Mouse (Mus musculus) megakaryocyte, embryonic 14.5 days (primary cell): ENCODE results near the gene Pth2. TPM values are rescaled to one million over a fixed set of nuclear protein-coding genes. Genes with fewer than 3 reads are reported as not detected.

Experiments used
- H3K27me3 ChIP-seq: replicated peaks from 2 replicates; pipeline ENCODE3; 2012; ENCODE audit warnings: inconsistent platforms
- H3K36me3 ChIP-seq: replicated peaks from 2 replicates; pipeline ENCODE3; 2012; ENCODE audit warnings: low read length, inconsistent platforms, mixed read lengths
- H3K4me1 ChIP-seq: 2 replicates; pipeline ENCODE4 v1.6.1; 2012; ENCODE audit warnings: inconsistent platforms
- H3K4me3 ChIP-seq: replicated peaks from 2 replicates; pipeline ENCODE3; 2012; ENCODE audit warnings: moderate library complexity, mild to moderate bottlenecking, inconsistent platforms
- H3K9me3 ChIP-seq: 2 replicates; pipeline ENCODE4 v1.6.1; 2012; ENCODE audit warnings: inconsistent platforms
- FLI1 ChIP-seq: IDR thresholded peaks from 2 replicates; pipeline ENCODE4 v1.6.1; 2012; ENCODE audit warnings: low read length, inconsistent platforms, mixed read lengths
- GATA1 ChIP-seq: IDR thresholded peaks from 3 replicates; pipeline ENCODE4 v1.6.1; 2012; ENCODE audit warnings: mixed read lengths, low read length, inconsistent platforms, borderline replicate concordance
- polyA plus RNA-seq: library from polyadenylated mRNA; stranded (reverse); fragments of >175 nt; gene quantifications from 2 replicates; pipeline ENCODE4 v1.2.3, GENCODE M21; 2012; ENCODE audit warnings: low replicate concordance; ENCODE audit not compliant: insufficient read depth

Gene Pth2
- polyA plus RNA-seq, 1 experiment: not detected

GRCm38 (mm10) chr7:45139904-45140723 lies 40.7 kb upstream of the Pth2 start:
- peaks cover 5% of the 10 kb centered on the region; the same call in 1 of the 2 replicates for H3K9me3 ChIP-seq
- TF ChIP-seq FLI1 (no peak), GATA1 (no peak)
- peaks cover 32% of the 10 kb centered on the region for H3K27me3 ChIP-seq
- H3K4me3 ChIP-seq: no peak overlapping the region
- peaks cover 49% of the 10 kb centered on the region for H3K36me3 ChIP-seq
- H3K4me1 ChIP-seq: peaks cover 74% of the 10 kb centered on the region

- peaks cover 5% of the 10 kb centered on the region; the same call in 1 of the 2 replicates for H3K9me3 ChIP-seq
- TF ChIP-seq GATA1: no peak
- TF ChIP-seq FLI1: no peak
- peaks cover 71% of the 10 kb centered on the region for H3K4me1 ChIP-seq
- H3K27me3 ChIP-seq: peaks cover 41% of the 10 kb centered on the region
- H3K36me3 ChIP-seq: peaks cover 61% of the 10 kb centered on the region
- H3K4me3 ChIP-seq: no peak overlapping the region
These were observed 39.5 kb upstream of the Pth2 start for GRCm38 (mm10) chr7:45141319-45141718.

GRCm38 (mm10) chr7:45141914-45142313 lies 38.9 kb upstream of the Pth2 start:
- Histone ChIP-seq H3K4me1 (peaks cover 65% of the 10 kb centered on the region), H3K27me3 (peaks cover 41% of the 10 kb centered on the region), H3K9me3 (peaks cover 5% of the 10 kb centered on the region; the same call in 1 of the 2 replicates), H3K36me3 (peaks cover 67% of the 10 kb centered on the region), H3K4me3 (no peak overlapping the region)
- TF ChIP-seq GATA1: no peak
- no peak for TF ChIP-seq FLI1

DNA sequence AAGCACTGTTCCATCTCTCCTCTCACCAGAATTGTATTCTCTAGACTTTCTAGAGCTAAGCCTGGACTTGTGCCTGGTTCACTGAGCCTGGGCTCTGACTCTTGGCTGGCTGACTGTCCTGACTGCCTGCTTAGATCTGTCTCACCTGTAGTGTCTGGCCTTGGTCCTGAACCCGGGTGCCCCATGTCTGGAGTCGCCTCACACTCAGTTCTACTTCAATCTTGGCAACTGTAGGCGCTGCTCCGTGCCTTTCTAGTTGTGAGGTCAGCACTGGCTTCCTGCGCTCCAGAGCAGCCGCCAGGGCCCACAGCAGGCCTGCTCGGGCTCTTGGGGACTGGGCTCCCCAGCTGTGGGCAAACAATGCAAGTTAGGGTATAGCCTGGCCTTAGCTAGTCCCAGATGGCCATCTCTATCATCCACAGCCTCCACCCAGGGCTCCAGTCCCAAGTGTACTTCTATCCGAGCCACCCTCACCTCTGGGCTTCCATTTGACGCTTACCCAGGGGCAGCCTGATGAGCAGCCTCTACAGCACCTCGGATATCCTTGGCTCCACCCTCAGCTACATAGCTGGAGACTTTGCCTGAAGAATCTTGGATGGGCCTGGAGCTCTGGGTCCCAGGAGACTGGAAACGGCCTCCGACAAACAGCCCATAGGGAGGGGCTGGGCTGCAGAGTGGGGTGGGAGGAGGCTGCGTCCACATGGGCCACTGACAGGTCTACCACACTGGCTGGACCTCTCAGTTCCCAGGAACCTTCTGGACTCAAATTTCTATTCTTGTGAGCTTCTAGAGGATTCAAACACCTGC lies 36.2 kb upstream of the Pth2 start:
- Histone ChIP-seq H3K9me3 (peaks cover 4% of the 10 kb centered on the region; the same call in 1 of the 2 replicates), H3K27me3 (peaks cover 37% of the 10 kb centered on the region), H3K36me3 (peaks cover 92% of the 10 kb centered on the region), H3K4me3 (no peak overlapping the region), H3K4me1 (peaks cover 50% of the 10 kb centered on the region)
- no peak for TF ChIP-seq GATA1
- TF ChIP-seq FLI1: no peak

DNA sequence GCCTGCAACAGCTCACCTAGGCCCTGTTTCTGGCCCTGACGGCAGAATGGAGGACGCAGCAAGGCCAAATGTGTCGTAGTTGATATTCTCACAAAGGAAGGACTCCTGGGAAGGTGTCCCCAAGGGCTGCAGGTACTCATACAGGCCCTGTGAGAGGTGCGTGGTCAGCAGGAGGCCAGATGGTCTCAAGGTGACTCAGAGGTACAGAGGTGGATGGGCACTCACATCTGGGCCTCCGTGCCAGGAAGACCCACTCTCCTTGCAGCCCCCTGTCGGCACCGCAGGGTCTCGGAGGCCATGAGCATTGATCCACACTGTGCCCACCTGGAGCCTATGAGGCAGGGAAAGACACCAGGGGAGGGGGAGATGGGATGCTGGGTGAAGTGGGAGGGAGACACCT lies 35.3 kb upstream of the Pth2 start:
- Histone ChIP-seq H3K27me3 (peaks cover 33% of the 10 kb centered on the region), H3K4me1 (peaks cover 46% of the 10 kb centered on the region), H3K36me3 (peaks cover 85% of the 10 kb centered on the region), H3K4me3 (no peak overlapping the region), H3K9me3 (no peaks in the 10 kb centered on the region)
- TF ChIP-seq GATA1: no peak
- TF ChIP-seq FLI1: no peak

GRCm38 (mm10) chr7:45147267-45147666 lies 33.5 kb upstream of the Pth2 start:
- H3K36me3 ChIP-seq: peaks cover 76% of the 10 kb centered on the region

DNA sequence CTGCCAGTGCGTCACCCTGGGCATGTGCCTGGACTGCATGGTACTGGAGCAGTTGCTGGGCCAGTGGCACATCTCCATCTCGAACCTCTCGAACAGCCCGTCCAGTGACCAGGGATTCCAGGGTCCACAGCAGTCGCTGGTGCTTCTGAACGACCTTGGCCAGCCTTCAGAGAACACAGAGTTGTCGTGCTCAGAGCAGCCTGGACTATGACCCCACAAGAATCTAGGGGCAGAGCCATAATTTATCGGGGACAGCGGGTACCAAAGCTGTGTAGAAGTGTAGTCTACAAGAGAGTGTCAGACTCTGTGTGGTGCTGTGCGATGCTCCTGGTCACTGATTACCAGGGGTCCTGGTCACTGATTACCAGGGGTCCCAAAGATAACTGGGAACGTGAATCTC lies 32.9 kb upstream of the Pth2 start:
- H3K4me3 ChIP-seq: no peak overlapping the region
- H3K36me3 ChIP-seq: peaks cover 70% of the 10 kb centered on the region
- H3K4me1 ChIP-seq: peaks cover 32% of the 10 kb centered on the region
- no peaks in the 10 kb centered on the region for H3K9me3 ChIP-seq
- H3K27me3 ChIP-seq: peaks cover 23% of the 10 kb centered on the region
- TF ChIP-seq GATA1 (no peak), FLI1 (no peak)

More at GRCm38 (mm10) chr7:45147267-45147666, 33.5 kb upstream of the Pth2 start:
- peaks cover 38% of the 10 kb centered on the region for H3K4me1 ChIP-seq
- peaks cover 29% of the 10 kb centered on the region for H3K27me3 ChIP-seq
- TF ChIP-seq GATA1 (no peak), FLI1 (no peak)
- no peak overlapping the region for H3K4me3 ChIP-seq
- no peaks in the 10 kb centered on the region for H3K9me3 ChIP-seq

GRCm38 (mm10) chr7:45148534-45149098 lies 32.2 kb upstream of the Pth2 start:
- Histone ChIP-seq H3K27me3 (peaks cover 19% of the 10 kb centered on the region), H3K4me1 (peaks cover 33% of the 10 kb centered on the region), H3K36me3 (peaks cover 63% of the 10 kb centered on the region), H3K4me3 (no peak overlapping the region), H3K9me3 (no peaks in the 10 kb centered on the region)
- TF ChIP-seq FLI1: no peak
- no peak for TF ChIP-seq GATA1

DNA sequence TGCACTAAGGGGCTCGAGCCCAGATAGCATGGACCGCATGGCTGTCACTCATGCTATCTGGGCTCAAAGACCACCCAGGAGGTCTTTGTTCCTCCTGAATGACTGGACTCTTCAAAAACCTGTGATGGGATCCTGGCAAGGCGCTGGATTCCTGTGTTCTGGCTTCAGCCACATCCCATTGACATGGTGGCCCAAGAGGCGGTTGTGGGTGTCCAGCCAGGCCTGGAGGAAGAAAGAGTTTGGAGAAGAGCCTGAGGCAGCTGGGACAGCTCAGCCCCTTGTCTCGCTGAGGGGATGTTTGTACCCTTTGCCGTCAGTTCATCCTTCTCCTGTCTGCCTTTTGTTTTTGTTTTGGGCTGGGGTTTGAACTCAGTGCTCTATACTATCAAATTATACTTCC lies 31.2 kb upstream of the Pth2 start:
- peaks cover 35% of the 10 kb centered on the region for H3K4me1 ChIP-seq
- no peak overlapping the region for H3K4me3 ChIP-seq
- peaks cover 15% of the 10 kb centered on the region for H3K27me3 ChIP-seq
- no peaks in the 10 kb centered on the region for H3K9me3 ChIP-seq
- H3K36me3 ChIP-seq: peaks cover 54% of the 10 kb centered on the region
- TF ChIP-seq GATA1 (no peak), FLI1 (no peak)

DNA sequence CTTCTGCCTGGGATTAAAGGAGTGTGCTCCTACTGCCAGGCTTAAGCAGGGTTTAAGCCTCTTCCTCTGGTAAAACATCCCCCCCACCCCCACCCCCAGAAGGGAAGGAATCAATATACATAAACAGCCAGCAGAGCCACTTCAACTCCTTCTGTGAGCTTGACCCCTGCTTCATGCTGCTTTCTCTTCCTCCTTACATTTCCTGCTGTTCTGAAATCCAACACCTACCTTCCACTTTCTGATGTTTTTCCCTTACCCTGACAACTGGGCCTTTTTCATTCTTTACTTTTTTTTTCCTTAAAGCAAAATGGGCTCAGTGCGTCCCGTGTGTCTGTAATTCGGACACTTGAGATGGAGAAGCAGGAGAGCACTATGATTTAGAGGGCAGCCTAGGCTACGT lies 30.5 kb upstream of the Pth2 start:
- Histone ChIP-seq H3K4me1 (peaks cover 42% of the 10 kb centered on the region), H3K36me3 (peaks cover 46% of the 10 kb centered on the region)
- TF ChIP-seq FLI1: no peak
- TF ChIP-seq GATA1: no peak

More for the DNA sequence above, 30.5 kb upstream of the Pth2 start:
- Histone ChIP-seq H3K27me3 (peaks cover 12% of the 10 kb centered on the region), H3K9me3 (no peaks in the 10 kb centered on the region), H3K4me3 (no peak overlapping the region)
